Mouse (Mus musculus) MEL (cell line): ENCODE measurements around the gene Lrig3. TPM values are rescaled to one million over a fixed set of nuclear protein-coding genes. Genes with fewer than 3 reads are reported as not detected.

Source experiments
- DNase-seq: peaks from one replicate; pipeline ENCODE4 v3.0.0; 2011; ENCODE audit warnings: low read depth, low spot score
- H3K27ac ChIP-seq: 2 replicates; pipeline ENCODE4 v1.5.1; 2012; ENCODE audit warnings: low read depth, mild to moderate bottlenecking, control low read depth, low read length, moderate library complexity; ENCODE audit not compliant: control insufficient read depth
- H3K27me3 ChIP-seq, 2 experiments: fragments of 150-350 bp in 1 of 2; sonication (generic) in 1 of 2; 2 replicates each; pipeline ENCODE4 v1.6.1; 2012; ENCODE audit warnings: low read length in 2 of 2, mild to moderate bottlenecking in 2 of 2, improper control_type of control experiment in 1 of 2, moderate library complexity in 1 of 2; ENCODE audit not compliant: insufficient read depth in 2 of 2, control insufficient read depth in 1 of 2
- H3K36me3 ChIP-seq, 2 experiments: 2 replicates each; pipeline ENCODE4 v1.6.1; 2012 to 2014; ENCODE audit warnings: low read length in 2 of 2, improper control_type of control experiment in 1 of 2, inconsistent platforms in 1 of 2, mild to moderate bottlenecking in 1 of 2; ENCODE audit not compliant: insufficient read depth in 2 of 2, control insufficient read depth in 1 of 2
- H3K4me1 ChIP-seq, 2 experiments: fragments of 150-350 bp in 1 of 2; sonication (generic) in 1 of 2; 2 replicates each; pipeline ENCODE4 v1.6.1; 2012; ENCODE audit warnings: low read length in 2 of 2, improper control_type of control experiment in 1 of 2, mild to moderate bottlenecking in 1 of 2; ENCODE audit not compliant: insufficient read depth in 2 of 2, control insufficient read depth in 1 of 2
- H3K4me3 ChIP-seq, 2 experiments: fragments of 150-350 bp in 1 of 2; sonication (generic) in 1 of 2; 2 replicates each; pipeline ENCODE4 v1.5.1; 2012; ENCODE audit warnings: low read depth in 2 of 2, low read length in 2 of 2, mild to moderate bottlenecking in 2 of 2, moderate library complexity in 2 of 2, control low read depth in 1 of 2, improper control_type of control experiment in 1 of 2; ENCODE audit not compliant: control insufficient read depth in 1 of 2, insufficient read depth in 1 of 2
- H3K79me2 ChIP-seq: 2 replicates; pipeline ENCODE4 v1.6.1; 2012; ENCODE audit warnings: mild to moderate bottlenecking, low read length, moderate library complexity; ENCODE audit not compliant: control insufficient read depth, poor library complexity, insufficient read depth
- H3K9ac ChIP-seq: 2 replicates; pipeline ENCODE4 v1.6.1; 2012; ENCODE audit warnings: low read depth, mild to moderate bottlenecking, control low read depth, low read length, moderate library complexity; ENCODE audit not compliant: control insufficient read depth, poor library complexity, severe bottlenecking
- H3K9me3 ChIP-seq: fragments of 150-350 bp; sonication (generic); replicated peaks from 2 replicates; pipeline ENCODE4 v1.6.1; 2012; ENCODE audit warnings: mild to moderate bottlenecking, low read length, improper control_type of control experiment, moderate library complexity; ENCODE audit not compliant: insufficient read depth
- CHD1 ChIP-seq: IDR thresholded peaks from 2 replicates; pipeline ENCODE4 v1.6.1; 2012; ENCODE audit warnings: low read depth, mild to moderate bottlenecking, inconsistent platforms, low read length, improper control_type of control experiment
- CTCF ChIP-seq, 3 experiments: IDR thresholded peaks in 2 of 3; conservative IDR thresholded peaks in 1 of 3; 2 replicates each; pipeline ENCODE4 v1.5.1; 2011 to 2012; ENCODE audit warnings: low read length in 3 of 3, low read depth in 2 of 3, mild to moderate bottlenecking in 2 of 3, improper control_type of control experiment in 1 of 3, inconsistent platforms in 1 of 3, mixed read lengths in 1 of 3, moderate library complexity in 1 of 3; ENCODE audit not compliant: control insufficient read depth in 1 of 3, insufficient read depth in 1 of 3, poor library complexity in 1 of 3, severe bottlenecking in 1 of 3
- E2F4 ChIP-seq: IDR thresholded peaks from 2 replicates; pipeline ENCODE4 v1.6.1; 2011; ENCODE audit warnings: low read depth, low read length, improper control_type of control experiment, borderline replicate concordance
- EP300 ChIP-seq, 2 experiments: IDR thresholded peaks; 2 replicates each; pipeline ENCODE4 v1.6.1; 2011; ENCODE audit warnings: improper control_type of control experiment in 2 of 2, low read length in 2 of 2, low read depth in 1 of 2, mild to moderate bottlenecking in 1 of 2
- GABPA ChIP-seq: IDR thresholded peaks from 2 replicates; pipeline ENCODE4 v1.6.1; 2012; ENCODE audit warnings: low read depth, mild to moderate bottlenecking, inconsistent platforms, low read length, improper control_type of control experiment, moderate library complexity
- HCFC1 ChIP-seq: IDR thresholded peaks from 2 replicates; pipeline ENCODE4 v1.6.1; 2012; ENCODE audit warnings: low read depth, mild to moderate bottlenecking, inconsistent platforms, low read length, improper control_type of control experiment, moderate library complexity
- KAT2A ChIP-seq: conservative IDR thresholded peaks from 2 replicates; pipeline ENCODE4 v1.6.1; 2012; ENCODE audit warnings: low read depth, low read length, improper control_type of control experiment, inconsistent platforms
- MAFK ChIP-seq: IDR thresholded peaks from 2 replicates; pipeline ENCODE4 v1.6.1; 2011; ENCODE audit warnings: low read depth, mild to moderate bottlenecking, low read length, improper control_type of control experiment, borderline replicate concordance
- MAX ChIP-seq: IDR thresholded peaks from 2 replicates; pipeline ENCODE4 v1.6.1; 2011; ENCODE audit warnings: low read length, improper control_type of control experiment
- MAZ ChIP-seq: IDR thresholded peaks from 2 replicates; pipeline ENCODE4 v1.6.1; 2012; ENCODE audit warnings: low read depth, mild to moderate bottlenecking, inconsistent platforms, low read length, improper control_type of control experiment
- MXI1 ChIP-seq: IDR thresholded peaks from 2 replicates; pipeline ENCODE4 v1.6.1; 2011; ENCODE audit warnings: mild to moderate bottlenecking, low read depth, low read length, improper control_type of control experiment
- NELFE ChIP-seq: IDR thresholded peaks from 2 replicates; pipeline ENCODE4 v1.6.1; 2011; ENCODE audit warnings: low read depth, low read length, improper control_type of control experiment
- NRF1 ChIP-seq: IDR thresholded peaks from 2 replicates; pipeline ENCODE4 v1.6.1; 2014; ENCODE audit warnings: low read depth, mild to moderate bottlenecking, inconsistent platforms, low read length, improper control_type of control experiment, moderate library complexity; ENCODE audit not compliant: poor library complexity, insufficient read depth, severe bottlenecking
- POLR2A ChIP-seq, 2 experiments: IDR thresholded peaks; 2 replicates each; pipeline ENCODE4 v1.6.1; 2011 to 2012; ENCODE audit warnings: low read length in 2 of 2, mild to moderate bottlenecking in 2 of 2, control low read depth in 1 of 2, improper control_type of control experiment in 1 of 2, low read depth in 1 of 2, moderate library complexity in 1 of 2; ENCODE audit not compliant: control insufficient read depth in 1 of 2, insufficient read depth in 1 of 2, poor library complexity in 1 of 2
- POLR2AphosphoS2 ChIP-seq: IDR thresholded peaks from 2 replicates; pipeline ENCODE4 v1.6.1; 2011; ENCODE audit warnings: low read length, improper control_type of control experiment
- SIN3A ChIP-seq: IDR thresholded peaks from 2 replicates; pipeline ENCODE4 v1.6.1; 2012; ENCODE audit warnings: low read length, improper control_type of control experiment, inconsistent platforms
- SMC3 ChIP-seq: IDR thresholded peaks from 2 replicates; pipeline ENCODE4 v1.6.1; 2011; ENCODE audit warnings: low read depth, low read length, improper control_type of control experiment
- ZKSCAN1 ChIP-seq: IDR thresholded peaks from 2 replicates; pipeline ENCODE4 v1.6.1; 2012; ENCODE audit warnings: low read depth, mild to moderate bottlenecking, inconsistent platforms, low read length, improper control_type of control experiment, moderate library complexity
- ZMIZ1 ChIP-seq: IDR thresholded peaks from 2 replicates; pipeline ENCODE4 v1.6.1; 2012; ENCODE audit warnings: low read depth, mild to moderate bottlenecking, inconsistent platforms, low read length, improper control_type of control experiment, moderate library complexity
- ZNF384 ChIP-seq: IDR thresholded peaks from 2 replicates; pipeline ENCODE4 v1.6.1; 2012; ENCODE audit warnings: low read depth, mild to moderate bottlenecking, inconsistent platforms, low read length, improper control_type of control experiment
- polyA plus RNA-seq, 2 experiments: library from polyadenylated mRNA; stranded (reverse) in 1 of 2; unstranded in 1 of 2; fragments of >175 nt in 1 of 2; fragments of >200 nt in 1 of 2; gene quantifications; 2 replicates each; pipeline versions ENCODE4 v1.2.1 to v1.2.4; 2012; ENCODE audit warnings: low replicate concordance in 2 of 2, low read depth in 1 of 2; ENCODE audit not compliant: insufficient read length in 2 of 2, insufficient read depth in 1 of 2, missing spikeins in 1 of 2
- total RNA-seq: library from RNA; depleted of rRNA; stranded (reverse); fragments of 300-350 nt; gene quantifications from 2 replicates; pipeline ENCODE4 v1.2.3, GENCODE M21; 2012

The Lrig3 gene
- total and polyA plus RNA-seq, 3 experiments = not detected

DNA sequence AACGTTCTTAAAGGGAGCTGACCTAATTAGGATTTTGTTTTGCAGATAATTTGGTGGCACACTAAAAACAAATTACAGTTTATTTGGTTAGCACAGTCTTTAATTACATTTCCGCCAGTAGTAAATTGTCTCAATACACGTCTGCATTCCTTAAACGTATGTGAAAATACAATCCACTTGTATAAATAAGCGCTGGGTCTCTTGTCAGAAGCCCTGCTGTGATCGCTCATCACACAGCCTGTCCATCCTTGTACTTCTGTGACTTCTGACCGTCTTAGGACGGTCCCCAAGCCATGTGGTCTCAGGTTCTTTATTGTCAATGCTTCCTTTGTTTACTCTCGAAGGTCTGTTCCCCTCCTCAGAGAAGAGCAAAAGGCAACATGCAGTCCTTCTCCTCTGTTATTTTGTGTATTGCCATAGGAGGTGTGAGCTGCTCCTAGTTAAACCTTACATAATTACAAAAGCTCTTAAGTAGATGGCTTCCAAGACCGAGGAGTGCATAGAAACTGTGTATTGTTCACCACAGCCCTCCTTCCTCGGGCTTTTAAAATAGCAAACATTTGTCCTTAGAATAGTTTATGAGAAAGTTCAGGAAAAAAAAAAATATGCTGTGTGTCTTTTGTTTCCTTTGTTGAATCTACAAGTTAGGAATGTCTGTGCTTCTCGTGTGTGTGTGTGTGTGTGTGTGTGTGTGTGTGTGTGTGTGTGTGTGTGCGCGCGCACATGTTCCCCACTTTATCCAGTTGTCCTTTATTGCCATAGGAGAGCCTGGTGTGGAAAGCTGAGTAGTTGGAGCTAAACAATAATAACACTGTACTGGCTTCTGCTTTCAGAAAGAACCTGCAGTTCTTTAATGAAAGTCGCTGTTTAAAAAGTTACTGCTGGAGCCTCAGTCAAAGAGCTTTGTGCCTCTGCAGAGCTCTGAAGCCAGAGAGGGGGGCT lies 2.5 kb downstream of the Lrig3 start (continued):
- TF ChIP-seq NRF1 = no peak
- TF ChIP-seq, all 39 proteins: peak for 0

- no peak overlapping the region for H3K9ac ChIP-seq
- no peak overlapping the region for H3K4me3 ChIP-seq
- H3K79me2 ChIP-seq = no peaks in the 10 kb centered on the region
- no peak for DNase-seq
- H3K36me3 ChIP-seq = no peaks in the 10 kb centered on the region
- no peaks in the 10 kb centered on the region for H3K9me3 ChIP-seq
- H3K4me1 ChIP-seq = no peaks in the 10 kb centered on the region
- no peak overlapping the region for H3K27ac ChIP-seq
- no peaks in the 10 kb centered on the region for H3K27me3 ChIP-seq
- TF ChIP-seq SIN3A = no peak
- no peak for TF ChIP-seq MAZ
- TF ChIP-seq KAT2A = no peak
- TF ChIP-seq NELFE = no peak
- TF ChIP-seq NRF1 = no peak
- no peak for TF ChIP-seq POLR2AphosphoS2
- no peak for TF ChIP-seq EP300 (IDR thresholded peaks at IDR 0.05; ENCODE audit: low read depth in 1 of 2, low read length in 2 of 2)
- no peak for TF ChIP-seq POLR2A (IDR thresholded peaks at IDR 0.05; ENCODE audit: control insufficient read depth in 1 of 2, insufficient read depth in 1 of 2, low read depth in 1 of 2, low read length in 2 of 2, poor library complexity in 1 of 2)
These were observed 3.1 kb downstream of the Lrig3 start for GRCm38 (mm10) chr10:125969133-125969490.

GRCm38 (mm10) chr10:125970031-125970430 lies 4.1 kb downstream of the Lrig3 start:
- Histone ChIP-seq H3K36me3 (no peaks in the 10 kb centered on the region), H3K27ac (no peak overlapping the region), H3K9me3 (no peaks in the 10 kb centered on the region)
- no peak for DNase-seq
- TF ChIP-seq EP300 (IDR thresholded peaks at IDR 0.05; ENCODE audit: low read depth in 1 of 2, low read length in 2 of 2) = no peak
- TF ChIP-seq ZKSCAN1 = no peak
- TF ChIP-seq MAX = no peak
- TF ChIP-seq CHD1 = no peak
- no peak for TF ChIP-seq SMC3
- TF ChIP-seq, all 39 proteins: peak for 0
- Histone ChIP-seq H3K4me1 (no peaks in the 10 kb centered on the region), H3K79me2 (no peaks in the 10 kb centered on the region), H3K27me3 (no peaks in the 10 kb centered on the region), H3K9ac (no peak overlapping the region), H3K4me3 (no peak overlapping the region)

GRCm38 (mm10) chr10:125970500-125970899 lies 4.5 kb downstream of the Lrig3 start:
- Histone ChIP-seq H3K27me3 (no peaks in the 10 kb centered on the region), H3K36me3 (no peaks in the 10 kb centered on the region), H3K79me2 (no peaks in the 10 kb centered on the region), H3K9me3 (no peaks in the 10 kb centered on the region), H3K27ac (no peak overlapping the region), H3K4me3 (no peak overlapping the region)
- DNase-seq = no peak
- no peak for TF ChIP-seq CTCF (IDR thresholded peaks at IDR 0.05 in 2 of 3, conservative IDR thresholded peaks at IDR 0.05 in 1 of 3; ENCODE audit: control insufficient read depth in 1 of 3, insufficient read depth in 1 of 3, low read depth in 2 of 3, low read length in 3 of 3, poor library complexity in 1 of 3, severe bottlenecking in 1 of 3)
- no peak for TF ChIP-seq KAT2A
- TF ChIP-seq CHD1 = no peak
- TF ChIP-seq GABPA = no peak
- no peak for TF ChIP-seq POLR2A (IDR thresholded peaks at IDR 0.05; ENCODE audit: control insufficient read depth in 1 of 2, insufficient read depth in 1 of 2, low read depth in 1 of 2, low read length in 2 of 2, poor library complexity in 1 of 2)
- no peak for TF ChIP-seq MXI1
- TF ChIP-seq E2F4 = no peak
- no peak for TF ChIP-seq ZNF384
- no peak for TF ChIP-seq HCFC1
- TF ChIP-seq MAFK = no peak
- no peak for TF ChIP-seq SMC3
- no peak for TF ChIP-seq ZMIZ1
- no peak for TF ChIP-seq POLR2AphosphoS2
- TF ChIP-seq, all 39 proteins: peak for 0
- no peaks in the 10 kb centered on the region for H3K4me1 ChIP-seq
- H3K9ac ChIP-seq = no peak overlapping the region
